Mouse (Mus musculus): ENCODE measurements around the gene Atp5d.

Atp5d gene

DNA sequence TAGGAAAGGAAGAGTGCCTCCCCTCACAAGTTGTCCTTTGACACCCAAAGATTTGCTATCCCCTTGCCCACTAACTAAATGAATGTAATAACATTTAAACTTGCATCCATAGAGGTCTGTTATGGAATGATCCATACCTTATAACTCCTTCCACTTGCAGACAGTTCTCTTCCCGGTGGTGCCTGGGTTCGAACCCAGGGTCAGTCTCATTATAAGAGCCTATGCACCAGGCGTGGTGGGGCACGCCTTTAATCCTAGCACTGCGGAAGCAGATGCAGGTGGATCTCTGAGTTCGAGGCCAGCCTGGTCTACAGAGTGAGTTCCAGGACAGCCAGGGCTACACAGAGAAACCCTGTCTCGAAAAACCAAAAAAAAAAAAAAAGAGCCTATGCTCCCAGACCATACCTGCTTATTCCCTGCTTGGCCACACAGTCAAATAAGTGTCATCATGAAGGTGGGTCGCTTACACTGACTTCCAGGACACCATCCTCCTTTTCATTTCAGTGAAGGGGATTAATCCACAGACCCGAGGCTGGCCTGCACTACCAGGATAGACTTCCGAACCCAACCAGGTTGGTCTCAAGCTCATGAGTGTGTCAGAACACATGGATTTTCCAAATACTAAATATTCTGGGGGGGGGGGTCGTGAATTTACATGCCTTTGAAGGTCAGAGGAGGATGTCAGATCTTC lies 1.7 kb downstream of the Atp5d start:
- no peak for DNase-seq (ENCODE audit: extremely low read depth, low read depth, low spot score)

DNA sequence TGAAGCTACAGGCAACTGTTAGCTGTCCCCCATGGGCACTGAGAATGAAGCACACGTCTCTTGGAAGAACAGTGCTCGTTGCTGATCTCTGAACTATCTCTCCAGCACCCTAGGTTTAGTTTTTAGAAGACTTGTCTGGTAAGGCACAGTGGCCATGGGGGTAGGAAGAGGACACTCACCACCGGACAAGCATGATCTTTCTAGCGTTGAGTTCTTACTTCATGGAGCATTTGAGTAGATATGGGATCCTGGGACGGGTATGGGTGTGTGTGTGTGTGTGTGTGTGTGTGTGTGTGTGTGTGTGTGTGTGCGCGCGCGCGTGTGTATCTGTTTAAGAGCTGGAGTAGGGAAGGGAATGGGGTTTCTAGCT lies 2.2 kb downstream of the Atp5d start, which contains the start of gene Cbarp:
Gene Cbarp (minus strand): TSS at position 170 of the 370 bp plus-strand sequence.
- DNase-seq (ENCODE audit: extremely low read depth, low read depth, low spot score): no peak

DNA sequence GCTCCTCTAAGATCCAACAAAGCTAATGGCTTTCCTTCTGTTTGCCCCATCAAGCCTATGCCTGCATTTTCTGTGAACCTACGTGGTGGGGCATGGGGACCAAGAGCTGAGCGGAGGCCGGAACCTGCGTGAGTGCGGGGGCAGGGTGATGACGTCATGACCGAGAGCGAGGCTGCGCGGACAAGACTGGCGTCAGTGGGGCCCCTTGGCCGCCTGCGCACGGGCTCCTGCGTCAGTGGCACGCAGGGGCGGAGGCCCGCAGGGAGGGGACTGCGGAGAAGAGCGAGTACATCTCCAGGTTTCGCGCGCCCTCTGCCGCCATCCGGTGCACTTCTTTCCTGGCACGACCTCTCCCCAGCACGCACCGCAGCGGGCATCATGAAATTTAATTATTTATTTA lies 2.8 kb downstream of the Atp5d start:
- no peak for DNase-seq (ENCODE audit: extremely low read depth, low read depth, low spot score)

DNA sequence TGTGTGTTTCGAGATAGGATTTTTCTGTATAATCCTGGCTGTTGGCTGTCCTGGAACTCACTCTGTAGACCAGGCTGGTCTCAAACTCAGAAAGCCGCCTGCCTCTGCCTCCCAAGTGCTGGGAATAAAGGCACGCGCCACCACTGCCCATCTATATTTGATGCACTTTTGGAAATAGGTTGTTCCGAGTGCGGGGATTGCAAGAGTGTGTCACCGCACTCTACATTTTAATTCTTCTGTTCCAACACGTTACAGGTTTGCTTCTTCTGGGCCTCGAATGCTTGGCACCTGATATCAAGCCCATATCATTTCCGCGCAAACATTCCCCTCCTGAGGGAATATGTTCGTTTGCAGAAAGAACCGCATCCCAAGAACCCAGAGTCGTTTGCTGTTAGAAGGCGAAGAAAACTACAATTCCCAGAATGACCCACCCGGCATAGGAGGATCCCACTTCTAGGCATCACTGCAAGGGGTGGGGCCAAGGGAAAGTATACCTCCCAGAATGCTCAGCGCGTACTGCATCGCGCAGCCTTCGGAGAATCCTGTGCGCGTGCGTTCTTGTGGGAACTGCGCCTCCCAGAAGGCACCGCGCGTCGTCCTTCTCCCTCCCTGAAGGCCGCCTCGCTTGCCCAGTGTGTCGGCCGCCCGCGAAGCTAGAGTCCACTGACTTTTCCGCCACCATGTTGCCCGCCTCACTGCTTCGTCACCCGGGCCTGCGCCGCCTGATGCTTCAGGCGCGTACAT lies 3.5 kb downstream of the Atp5d start:
- peak; percentile 85 for DNase-seq (ENCODE audit: extremely low read depth, low read depth, low spot score)

DNA sequence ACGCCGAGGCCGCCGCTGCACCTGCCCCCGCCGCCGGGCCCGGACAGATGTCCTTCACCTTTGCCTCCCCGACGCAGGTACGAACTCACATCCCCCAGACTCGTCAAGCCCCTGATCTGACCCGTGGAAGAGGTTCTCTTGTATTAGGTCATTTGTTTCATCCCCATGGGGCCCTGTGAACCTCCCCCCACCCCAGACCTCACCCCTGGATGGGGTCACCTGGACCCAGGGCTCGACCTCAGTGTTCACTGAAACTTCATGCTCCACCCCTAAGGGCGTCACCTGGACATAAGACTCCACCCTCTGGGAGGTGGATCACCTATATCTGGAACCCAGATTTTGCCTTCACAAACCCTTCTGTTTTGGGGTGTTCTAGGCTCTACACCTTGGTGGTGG lies 4.1 kb downstream of the Atp5d start:
- no peak for DNase-seq (ENCODE audit: extremely low read depth, low read depth, low spot score)

DNA sequence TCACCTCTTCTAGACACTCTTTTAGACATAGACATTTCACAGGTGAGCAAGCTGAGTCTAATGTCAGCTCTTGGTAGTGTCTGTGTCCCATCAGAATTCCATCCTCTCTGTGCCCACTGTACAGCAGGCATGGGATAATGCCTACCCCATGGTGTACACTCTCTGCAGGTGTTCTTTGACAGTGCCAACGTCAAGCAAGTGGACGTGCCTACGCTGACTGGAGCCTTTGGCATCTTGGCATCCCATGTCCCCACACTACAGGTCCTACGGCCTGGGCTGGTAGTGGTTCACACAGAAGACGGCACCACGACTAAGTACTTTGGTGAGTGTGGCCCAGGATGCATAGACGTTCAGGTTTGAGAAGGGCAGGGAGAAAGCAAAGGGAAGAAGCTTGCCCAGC lies 5.2 kb downstream of the Atp5d start:
- no peak for DNase-seq (ENCODE audit: extremely low read depth, low read depth, low spot score)

DNA sequence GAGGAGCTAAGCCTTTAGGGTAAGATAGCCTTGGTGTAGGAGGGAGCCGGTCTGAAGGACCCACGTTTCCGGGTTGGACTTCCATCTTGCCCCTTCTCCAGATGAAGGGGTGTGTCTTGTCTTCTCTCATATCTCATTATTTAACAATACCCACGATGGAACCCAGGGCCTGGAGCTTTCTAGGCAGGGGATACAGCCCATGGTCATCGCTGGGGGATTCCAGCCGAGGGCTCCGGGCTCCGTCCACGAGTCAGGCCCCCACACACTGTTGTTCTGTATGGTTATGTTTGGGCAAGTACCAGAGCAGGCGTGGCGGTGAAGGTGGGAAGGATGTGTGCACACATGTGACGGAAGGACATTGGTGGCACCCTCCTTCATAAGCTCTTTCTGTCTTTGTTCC lies 5.7 kb downstream of the Atp5d start:
- DNase-seq (ENCODE audit: extremely low read depth, low read depth, low spot score): no peak

DNA sequence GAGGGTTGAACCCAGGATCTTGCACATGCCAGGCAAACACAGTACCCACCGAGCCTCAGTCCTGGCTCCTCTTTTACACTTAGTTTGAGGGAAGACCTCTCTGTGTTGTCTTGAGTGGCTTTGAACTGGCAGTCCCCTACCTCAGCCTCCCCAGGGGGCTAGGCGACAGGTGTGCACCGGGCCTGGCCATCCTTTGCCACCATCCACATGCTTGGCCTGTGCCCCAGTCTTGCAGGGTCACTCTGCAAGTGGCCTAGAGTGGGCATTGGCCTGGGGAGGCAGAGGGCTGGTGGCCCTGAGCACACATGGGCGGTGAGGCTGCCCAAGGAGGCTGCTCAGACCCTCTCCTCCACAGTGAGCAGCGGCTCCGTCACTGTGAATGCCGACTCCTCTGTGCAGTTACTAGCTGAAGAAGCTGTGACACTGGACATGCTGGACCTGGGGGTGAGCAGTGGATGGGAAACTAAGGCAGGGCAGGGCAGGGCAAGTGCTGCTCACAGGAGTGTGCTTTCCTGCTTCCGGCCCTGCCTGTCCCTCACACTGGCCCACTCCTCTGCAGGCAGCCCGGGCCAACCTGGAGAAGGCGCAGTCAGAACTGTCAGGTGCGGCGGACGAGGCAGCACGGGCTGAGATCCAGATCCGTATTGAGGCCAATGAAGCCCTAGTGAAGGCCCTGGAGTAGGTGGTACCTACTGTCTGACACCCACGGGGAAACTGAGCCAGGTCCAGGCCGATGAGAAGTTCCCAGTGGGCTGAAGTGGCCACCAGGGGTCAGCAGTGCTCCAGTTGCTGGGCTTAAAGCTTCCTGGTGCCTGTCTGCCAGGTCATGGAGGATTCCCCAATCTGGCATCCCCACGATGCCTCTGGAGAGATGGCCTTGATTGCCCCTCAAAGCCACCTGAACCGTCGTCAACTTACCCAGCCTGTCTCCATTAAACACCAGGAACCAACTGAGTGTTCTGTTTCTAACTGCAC lies 6.7 kb downstream of the Atp5d start:
- no peak for DNase-seq (ENCODE audit: extremely low read depth, low read depth, low spot score)

DNA sequence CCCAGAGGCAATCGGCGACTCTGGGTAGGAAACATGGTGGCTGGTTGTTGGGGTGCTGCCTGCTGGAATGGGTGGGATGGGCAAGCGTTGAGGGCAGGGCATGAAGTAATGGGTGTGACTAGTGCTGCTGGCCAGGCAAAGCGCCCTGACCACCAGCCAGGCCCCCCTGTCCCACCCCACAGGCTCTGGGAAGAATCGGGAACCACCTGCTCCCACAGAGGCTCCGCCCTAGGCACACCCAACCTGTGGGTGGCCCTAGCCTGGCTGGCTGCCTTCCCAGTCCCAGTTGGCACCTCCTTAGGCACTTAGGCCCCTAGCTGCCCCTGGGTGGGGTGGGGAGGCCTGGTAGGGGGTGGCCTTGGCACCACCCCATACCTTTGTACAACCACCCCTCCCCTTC lies 7.5 kb downstream of the Atp5d start:
- DNase-seq (ENCODE audit: extremely low read depth, low read depth, low spot score): no peak

DNA sequence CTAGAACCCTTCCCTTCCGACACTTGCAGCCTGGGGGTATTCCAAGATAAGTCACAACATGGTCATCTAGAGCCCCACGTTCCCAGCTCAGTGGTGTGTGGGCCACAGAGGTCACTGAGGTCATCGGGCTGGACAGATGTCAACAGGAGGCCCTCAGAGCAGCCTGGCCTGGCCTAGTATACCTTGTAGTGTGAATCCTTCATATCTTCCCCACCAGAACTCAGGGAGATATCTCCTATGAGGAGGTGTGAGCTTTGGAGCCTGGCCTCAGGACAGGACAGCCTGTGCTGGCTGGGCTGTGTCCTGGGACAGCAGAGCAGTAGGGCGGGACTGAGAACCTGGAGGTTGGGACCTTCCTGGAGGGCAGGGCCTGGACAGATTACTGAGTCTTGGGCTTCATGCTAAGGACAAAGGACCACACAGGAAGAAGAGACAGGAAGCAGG lies 8.2 kb downstream of the Atp5d start:
- no peak for DNase-seq (ENCODE audit: extremely low read depth, low read depth, low spot score)

DNA sequence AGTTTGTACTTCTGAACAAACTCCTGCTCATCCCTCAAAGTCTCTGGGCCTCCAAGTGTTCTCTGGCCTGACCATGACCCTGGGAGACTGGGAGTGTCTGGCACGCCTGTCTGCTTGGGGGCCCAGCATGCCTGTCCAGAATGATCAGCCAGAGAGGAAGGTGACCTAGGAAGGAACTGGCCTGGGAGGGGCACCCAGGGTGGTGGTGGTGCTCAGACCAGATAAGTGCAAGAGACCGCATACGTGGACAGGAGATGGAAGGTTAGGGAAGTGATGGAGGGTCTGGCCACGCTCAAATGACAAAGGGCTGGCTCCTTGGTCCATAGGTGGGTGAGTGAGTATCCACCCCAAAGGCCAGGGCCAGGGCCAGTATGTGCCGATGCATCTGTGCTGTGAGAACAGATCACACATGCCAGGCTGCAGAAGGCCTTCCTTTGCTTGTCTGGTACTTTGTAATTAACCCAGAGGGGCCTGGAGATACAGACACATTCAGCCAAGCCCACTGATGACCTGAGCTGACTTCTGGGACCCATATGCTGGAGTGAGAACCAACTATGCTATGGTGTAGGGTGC lies 8.8 kb downstream of the Atp5d start:
- DNase-seq (ENCODE audit: extremely low read depth, low read depth, low spot score): no peak

DNA sequence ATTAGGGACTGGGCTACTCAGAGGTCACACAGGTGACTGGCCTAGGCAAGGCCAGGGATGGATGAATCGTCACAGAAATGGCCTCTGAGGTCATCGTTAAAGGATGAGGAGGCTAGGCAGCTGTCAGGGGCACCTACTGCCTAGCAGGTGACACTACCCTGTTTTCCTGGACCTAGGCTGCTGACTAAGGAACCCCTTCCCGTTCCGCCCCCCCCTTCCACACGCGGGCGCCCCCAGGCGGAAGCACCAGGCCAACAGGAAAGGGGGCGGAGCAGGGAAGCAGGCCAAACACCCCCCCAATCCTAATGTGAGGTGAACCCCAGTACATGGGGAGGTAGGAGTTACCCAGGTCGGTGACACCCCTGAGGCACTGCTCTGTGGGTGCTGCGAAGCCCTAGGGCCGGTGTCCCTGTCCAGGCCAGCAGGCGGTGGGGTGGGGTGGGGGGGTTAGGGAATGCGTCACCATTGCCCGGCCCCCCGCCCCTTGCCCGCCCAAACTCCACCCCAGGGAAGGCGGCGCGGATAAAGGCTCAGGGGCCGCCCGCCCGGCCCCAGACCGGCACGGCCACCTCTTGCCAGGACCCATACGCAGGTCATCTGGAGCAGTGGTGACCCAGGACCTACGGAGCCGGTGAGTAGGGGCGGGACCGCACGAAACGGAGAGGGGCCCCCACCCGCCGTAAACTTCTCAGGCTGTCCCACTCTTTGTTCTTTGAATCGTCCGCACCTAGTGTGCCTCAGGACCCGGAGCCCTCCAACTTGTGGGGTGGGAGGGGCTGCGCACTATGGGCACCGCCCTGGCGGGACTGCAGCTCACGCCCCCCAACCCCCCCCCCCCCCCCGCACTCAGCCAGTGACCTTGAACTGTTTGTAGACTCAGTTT lies 9.5 kb downstream of the Atp5d start, which contains the start of gene Midn:
Gene Midn (plus strand): TSS at position 554 of the 883 bp plus-strand sequence.
- no peak for DNase-seq (ENCODE audit: extremely low read depth, low read depth, low spot score)

DNA sequence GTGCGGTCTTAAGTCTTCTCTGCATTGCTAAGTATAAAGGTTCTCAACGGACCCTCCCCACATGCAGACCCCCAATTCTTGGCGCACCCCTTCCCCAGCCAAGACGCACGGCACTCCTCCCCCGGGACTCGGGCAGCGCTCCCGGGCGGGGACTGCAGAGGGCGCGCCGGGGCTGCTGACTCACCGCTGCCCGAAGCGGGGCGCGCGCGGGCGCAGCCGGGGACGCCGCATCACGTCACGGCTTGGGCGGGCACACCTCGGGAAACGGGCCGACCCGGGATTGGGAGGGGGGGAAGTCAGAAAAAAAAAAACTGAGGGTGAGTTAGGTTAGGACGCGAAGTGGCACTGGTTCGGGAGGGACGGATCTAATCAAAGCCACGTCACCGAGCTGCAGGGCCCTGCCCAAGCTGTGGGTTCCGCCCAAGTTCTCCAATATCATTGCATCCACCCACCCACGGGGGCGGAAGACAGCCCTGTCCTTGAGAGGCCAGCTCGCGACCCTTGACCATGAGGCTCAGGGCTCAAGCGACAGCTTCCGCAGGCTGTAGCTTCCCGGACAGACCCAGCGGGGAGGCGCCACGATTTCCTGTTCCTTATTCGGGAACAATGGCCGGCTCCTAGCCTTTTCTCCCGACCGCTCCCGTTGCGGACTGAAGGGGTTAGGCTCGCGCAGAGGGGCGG lies 10.3 kb downstream of the Atp5d start:
- no peak for DNase-seq (ENCODE audit: extremely low read depth, low read depth, low spot score)

DNA sequence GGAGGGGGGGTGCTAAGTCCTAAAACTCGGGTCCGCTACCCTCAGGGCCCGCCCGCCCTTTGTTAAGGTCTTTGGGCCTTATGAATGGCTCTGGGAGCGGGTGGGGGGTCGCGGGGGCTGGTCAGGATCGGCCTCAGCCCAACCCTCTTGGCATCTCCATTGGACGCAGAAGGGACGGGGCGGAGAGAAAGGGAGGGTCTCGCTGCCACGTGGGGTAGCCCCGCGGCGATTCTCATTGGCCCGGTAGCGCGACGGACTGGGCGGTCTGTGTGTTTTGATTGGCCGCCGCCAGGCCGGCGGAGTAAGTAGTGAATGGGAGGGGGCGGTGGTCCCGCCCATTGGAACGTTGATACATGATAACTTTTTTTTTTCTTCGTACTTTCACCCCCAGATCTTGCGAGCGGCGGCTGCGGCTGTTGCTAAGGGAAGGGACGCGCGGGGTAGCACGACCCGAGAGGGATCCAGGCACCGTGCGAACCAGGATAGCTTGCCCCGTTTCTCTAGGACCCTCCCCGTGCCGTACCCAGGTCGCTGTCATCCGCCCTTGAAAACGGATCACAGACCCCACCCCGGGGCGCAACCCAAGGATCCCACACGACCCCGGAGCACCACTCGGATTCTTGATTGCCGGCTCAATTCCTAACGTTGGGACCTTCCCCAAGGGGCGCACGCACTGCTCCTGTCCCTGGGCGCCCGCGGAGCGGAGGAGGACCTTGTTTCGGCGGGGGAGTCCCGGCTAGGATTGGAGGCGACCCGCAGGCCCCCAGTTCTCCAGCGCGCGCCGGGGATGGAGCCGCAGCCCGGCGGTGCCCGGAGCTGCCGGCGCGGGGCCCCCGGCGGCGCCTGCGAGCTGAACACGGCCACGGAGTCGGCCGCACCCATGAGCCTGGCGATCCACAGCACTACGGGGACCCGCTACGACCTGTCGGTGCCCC lies 11.1 kb downstream of the Atp5d start:
- DNase-seq (ENCODE audit: extremely low read depth, low read depth, low spot score): no peak

DNA sequence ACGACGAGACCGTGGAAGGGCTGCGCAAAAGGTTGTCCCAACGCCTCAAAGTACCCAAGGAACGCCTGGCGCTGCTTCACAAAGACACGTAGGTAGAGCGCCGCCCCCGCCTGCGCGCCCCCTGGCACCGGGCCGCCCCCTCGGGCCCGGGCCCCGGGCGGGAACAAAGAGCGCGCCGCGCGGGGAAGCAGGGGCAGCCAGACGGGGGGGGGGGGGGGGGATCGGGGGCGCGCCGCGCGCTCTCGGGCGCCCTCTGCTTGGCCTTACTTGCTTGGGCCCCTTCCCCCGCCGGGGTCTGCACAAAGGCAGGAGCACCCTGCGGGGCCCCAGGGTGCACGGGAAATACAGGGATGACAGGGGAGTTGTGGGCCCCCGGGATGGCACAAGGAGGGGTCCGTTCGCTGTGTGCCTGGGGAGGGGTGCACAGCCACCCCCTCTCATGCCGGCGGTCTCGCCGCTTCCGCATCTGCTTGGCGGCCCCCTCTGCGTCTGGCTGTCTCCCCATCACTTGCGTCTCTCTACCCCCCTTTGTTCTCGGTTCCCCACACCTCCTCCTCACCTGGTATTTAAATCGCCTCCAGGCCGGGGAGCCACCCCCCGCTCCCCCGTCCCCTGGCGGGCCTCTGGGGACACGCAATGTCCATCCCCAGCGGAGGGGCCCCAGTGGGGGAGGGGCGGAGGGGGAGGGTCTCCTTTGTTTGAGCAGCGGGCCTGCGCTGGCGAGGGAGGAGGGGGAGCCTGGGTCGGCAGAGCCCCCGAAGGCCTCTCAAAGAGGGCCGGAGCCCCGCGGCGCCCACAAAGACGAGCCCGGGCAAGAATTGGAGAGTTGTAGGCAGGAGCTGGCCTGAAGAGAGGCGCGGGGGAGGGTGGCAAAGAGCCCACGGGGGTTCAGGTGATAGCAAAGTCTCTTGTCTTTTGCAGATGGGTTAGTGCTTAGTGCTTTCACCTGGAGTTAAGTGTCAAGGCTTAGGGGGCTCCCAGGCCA lies 12.1 kb downstream of the Atp5d start:
- no peak for DNase-seq (ENCODE audit: extremely low read depth, low read depth, low spot score)

DNA sequence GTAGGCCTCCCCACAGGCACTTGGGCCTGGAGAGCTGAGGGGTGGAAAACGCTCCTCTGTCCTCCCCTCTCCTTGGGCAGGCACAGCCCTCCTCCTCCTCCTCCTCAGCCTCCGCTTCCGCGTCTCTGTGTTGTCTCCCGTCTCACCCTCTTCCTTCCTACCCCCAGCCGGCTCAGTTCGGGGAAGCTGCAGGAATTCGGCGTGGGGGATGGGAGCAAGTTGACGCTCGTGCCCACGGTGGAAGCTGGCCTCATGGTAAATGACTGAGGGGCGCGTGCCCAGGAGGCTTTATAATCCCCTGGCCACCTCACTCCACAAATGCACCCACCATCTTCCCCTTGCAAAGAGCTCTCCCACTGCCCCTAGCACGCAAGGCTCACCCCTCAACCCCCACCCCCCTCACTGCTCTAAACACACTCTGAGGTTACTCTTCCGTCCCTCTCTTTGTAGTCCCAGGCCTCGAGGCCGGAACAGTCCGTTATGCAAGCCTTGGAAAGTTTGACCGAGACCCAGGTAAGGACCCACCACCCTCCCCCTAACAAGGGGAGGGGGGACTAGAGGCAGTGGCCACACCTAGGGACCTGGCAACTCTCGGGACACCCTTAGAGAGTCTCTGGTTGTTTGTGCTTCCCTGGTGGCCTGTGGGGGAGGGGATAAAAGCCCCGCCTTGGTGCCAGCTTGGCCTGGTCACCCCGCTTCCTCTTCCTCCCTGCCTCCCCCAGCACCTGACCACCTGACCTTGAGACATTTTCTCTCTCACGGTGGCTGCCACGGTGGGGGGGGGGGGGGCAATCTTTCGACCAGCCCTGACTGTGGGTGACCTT lies 13.0 kb downstream of the Atp5d start:
- no peak for DNase-seq (ENCODE audit: extremely low read depth, low read depth, low spot score)

Measured in fat pad, adult 2 months (tissue).